Mouse (Mus musculus): ENCODE measurements at regions not wholly inside any gene's neighbourhood (a gene's known extent, or its start where the extent isn't known, plus 50 kb on each side); places are given as distances from the start of the nearest gene placed in this dataset.

GRCm38 (mm10) chr17:85755557-85755956 lies 67.5 kb upstream of the Six2 start:
- DNase-seq: no peak

- DNase-seq: no peak
These were observed 60.6 kb upstream of the Six2 start for GRCm38 (mm10) chr17:85748649-85749081.

GRCm38 (mm10) chr17:85747976-85748648 lies 60.0 kb upstream of the Six2 start:
- DNase-seq: no peak
